Mouse (Mus musculus): Measurements from ENCODE around the gene Ces2g.
A peak's percentile ranks its signal among the peaks of the same experiment; 100 is the strongest.

Gene Ces2g

GRCm38 (mm10) chr8:104961537-104961961, at the start of gene Ces2g:
Gene Ces2g (plus strand): TSS chr8:104961718.
- peak; percentile 35 for DNase-seq (ENCODE audit: low read depth)

GRCm38 (mm10) chr8:104925972-104926596, 35.4 kb upstream of the Ces2g start, which contains the start of gene Ces2e:
Gene Ces2e (plus strand): TSS chr8:104926260.
- no peak for DNase-seq (ENCODE audit: low read depth)

GRCm38 (mm10) chr8:104927301-104927700, 34.2 kb upstream of the Ces2g start:
- DNase-seq (ENCODE audit: low read depth) = no peak

DNA sequence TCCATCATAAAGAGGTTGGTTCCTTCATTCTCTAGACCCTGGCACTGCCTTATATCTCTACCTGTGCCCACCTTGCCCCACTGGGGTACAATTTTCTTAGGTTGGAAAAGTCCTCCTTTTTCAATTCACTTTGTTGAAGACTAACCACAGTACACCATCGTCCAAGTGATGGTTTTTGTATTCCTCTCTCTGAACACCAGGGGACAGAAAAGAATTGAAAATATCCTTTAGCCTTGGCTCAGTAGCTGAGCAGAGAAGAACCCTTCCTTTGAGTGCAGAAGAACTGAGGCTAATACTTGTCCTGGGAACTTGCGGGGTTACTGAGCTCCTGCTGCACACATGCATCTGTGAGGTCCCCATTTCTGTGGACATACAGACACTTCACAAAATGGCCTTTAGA, 16.9 kb upstream of the Ces2g start:
- no peak for DNase-seq (ENCODE audit: low read depth)

- no peak for DNase-seq (ENCODE audit: low read depth)
Observed at GRCm38 (mm10) chr8:104947056-104947455, 14.5 kb upstream of the Ces2g start, which contains the start of gene Ces2f. Gene Ces2f (plus strand): TSS chr8:104947356.

- no peak for DNase-seq (ENCODE audit: low read depth)
Observed at GRCm38 (mm10) chr8:104949031-104949430, 12.5 kb upstream of the Ces2g start.

- DNase-seq (ENCODE audit: low read depth) = no peak
Observed at GRCm38 (mm10) chr8:104962229-104962901, 847 bp downstream of the Ces2g start.

DNA sequence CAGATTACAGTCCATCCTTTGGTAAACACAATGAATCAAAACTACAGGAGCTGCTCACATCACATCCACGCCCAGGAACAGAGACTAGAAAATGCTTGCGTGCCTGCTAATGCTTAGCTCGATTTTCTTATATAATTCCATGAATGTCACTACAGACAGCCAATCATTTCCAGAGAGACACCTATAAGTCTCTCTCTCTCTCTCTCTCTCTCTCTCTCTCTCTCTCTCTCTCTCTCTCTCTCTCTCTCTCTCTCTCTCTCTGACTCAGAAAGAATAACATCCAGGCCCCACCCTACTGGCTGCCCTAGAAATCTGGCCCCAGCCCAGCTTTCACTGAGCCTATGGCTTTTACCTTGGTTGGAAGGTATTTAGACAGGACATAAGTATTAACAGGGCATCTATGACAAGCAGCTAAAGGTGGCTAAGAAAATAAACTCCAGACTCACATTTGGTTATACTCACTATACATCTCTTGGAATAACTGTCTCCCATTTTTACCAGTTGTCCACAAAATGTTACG, 1.9 kb downstream of the Ces2g start:
- no peak for DNase-seq (ENCODE audit: low read depth)

DNA sequence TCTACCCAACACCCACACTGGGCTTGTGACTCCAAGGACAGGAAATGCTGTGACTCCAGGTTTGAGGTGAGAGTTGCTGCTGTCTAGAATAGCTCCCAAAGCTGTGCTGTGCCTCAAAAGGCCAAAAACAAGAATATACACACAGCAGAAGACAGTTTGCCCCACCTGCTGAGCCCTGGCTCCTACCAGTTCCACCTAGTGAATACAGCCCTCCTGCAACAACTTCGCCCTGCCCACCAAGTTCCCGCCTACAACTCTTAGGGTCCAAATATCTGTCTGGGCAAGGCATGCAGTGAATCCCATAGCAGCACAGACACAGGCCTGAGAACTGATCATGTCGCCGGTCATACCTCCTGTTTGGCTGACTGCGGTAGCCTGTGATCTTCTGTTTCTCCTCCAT, 22.6 kb downstream of the Ces2g start:
- DNase-seq (ENCODE audit: low read depth) = no peak

GRCm38 (mm10) chr8:104984942-104985341, 23.4 kb downstream of the Ces2g start:
- DNase-seq (ENCODE audit: low read depth) = no peak

- DNase-seq (ENCODE audit: low read depth) = no peak
Observed at GRCm38 (mm10) chr8:104998191-104998590, 36.7 kb downstream of the Ces2g start.

GRCm38 (mm10) chr8:104999183-104999582, 37.7 kb downstream of the Ces2g start:
- no peak for DNase-seq (ENCODE audit: low read depth)

DNA sequence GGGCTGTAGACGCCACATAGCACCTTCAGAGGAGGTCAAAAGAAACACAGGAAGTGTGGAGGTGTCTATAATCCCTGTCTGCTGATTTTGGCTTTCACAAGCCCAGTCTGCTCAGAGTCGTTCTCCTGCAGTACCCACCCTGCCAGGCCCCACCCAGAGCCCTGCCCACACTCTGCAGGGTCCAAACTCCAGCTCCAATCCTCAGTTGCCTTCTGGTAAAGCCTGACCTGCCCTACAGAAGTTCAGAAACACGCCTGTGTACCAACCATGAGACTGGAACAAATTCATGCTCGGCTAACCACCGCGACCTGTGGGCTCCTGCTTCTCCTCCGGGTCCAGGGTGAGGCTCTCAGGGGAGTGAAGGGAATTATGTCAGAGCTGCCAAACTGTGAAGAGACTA, 39.1 kb downstream of the Ces2g start, which contains the start of gene Ces2h:
Ces2h (plus strand) TSS at position 268 of the 400 bp plus-strand sequence.
- DNase-seq (ENCODE audit: low read depth) = no peak

DNA sequence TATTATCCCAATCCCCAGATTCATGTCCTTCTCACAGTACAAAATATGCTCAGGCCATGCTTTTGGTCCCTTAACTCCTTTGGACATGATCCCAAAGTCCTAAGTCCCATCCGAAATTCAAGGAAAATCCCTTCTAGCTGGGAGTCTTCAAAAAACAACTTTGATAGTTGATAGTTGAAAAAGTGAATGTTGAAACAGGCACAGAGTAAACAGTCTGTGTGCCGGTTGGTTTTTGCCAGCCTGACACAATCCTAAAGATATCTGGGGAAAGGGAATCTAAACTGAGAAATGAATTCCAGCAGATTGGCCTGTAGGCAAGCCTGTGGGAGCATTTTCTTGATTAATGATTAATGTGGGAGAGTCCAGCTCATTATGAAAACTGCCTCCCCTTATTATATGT, 48.5 kb downstream of the Ces2g start:
- DNase-seq (ENCODE audit: low read depth) = no peak

DNA sequence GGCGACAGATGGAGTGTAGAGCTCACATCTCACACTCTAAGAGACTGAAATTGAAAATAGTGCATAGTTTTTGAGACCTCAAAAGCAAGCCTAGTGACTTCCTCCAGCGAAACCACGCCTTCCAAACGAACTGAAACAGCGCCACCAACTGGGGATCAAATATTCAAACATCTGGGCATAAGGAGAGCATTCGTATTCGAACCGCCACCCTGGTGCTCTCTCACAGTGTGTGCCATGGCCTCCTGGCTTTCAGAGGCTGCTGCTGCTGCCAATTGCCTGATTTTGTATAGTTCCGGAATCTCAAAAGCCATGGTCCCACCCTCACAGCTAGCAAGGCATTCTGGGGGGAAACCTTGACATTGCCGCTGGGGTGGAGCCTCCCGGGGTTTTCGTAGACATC, 49.6 kb downstream of the Ces2g start:
- DNase-seq (ENCODE audit: low read depth) = peak; percentile 2

DNA sequence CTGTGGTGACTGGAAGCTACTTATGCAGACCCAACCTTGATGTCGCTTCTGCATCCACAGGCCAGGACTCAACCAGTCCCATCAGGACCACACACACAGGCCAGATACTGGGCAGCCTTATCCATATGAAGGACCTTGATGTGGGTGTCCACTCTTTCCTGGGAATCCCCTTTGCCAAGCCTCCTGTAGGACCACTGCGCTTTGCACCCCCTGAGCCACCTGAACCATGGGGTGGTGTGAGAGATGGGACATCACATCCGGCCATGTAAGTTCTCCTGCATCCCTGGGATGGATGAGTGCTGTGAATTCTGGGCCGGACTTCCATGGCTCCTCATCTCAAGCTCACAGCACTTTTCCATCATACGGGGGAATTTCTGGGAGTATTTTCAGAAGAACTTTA, 52.9 kb downstream of the Ces2g start:
- DNase-seq (ENCODE audit: low read depth) = no peak
